17 mouse cellular contexts compared by ENCODE assay signal in the genomic region with DNA sequence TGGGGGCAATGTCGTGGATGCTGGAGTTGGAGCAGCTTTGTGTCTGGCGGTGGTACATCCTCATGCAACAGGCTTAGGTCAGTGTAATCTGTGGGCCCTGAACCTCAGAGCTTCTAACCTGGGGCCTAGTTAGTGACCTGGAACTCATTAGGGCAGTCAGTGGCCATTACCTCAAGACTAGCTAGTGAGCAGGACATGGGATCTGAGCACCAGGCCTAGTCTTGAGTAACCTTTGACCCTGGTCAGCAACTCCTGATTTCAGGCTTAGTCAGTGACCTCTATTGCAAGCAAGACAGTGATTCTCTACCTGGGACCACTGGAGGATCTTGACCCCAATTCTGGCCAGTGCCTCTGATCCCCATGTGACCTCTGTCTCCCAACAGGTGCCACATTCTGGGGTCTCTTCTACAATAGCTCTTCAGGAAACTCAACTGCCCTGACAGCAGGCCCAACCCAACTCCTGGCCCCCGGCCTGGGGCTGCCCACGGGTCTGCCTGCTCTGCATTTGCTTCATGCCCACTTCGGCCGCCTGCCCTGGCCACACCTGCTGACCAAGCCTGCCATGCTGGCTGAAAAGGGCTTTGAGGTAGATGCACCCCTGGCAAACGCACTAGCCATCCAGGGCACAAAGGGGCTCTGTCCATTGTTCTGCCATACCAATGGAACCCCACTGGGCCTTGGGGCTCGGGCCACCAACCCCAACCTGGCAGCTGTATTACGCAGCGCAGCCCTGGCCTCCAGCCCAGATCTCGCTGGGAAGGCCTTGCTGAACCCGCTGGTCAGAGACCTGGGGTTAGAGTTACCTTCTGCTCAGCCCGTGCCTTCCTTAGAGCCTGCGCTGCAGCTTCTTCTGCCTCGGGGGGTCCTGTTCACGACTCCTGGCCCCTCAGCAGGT. TPM values are rescaled to one million over a fixed set of nuclear protein-coding genes. Genes with fewer than 3 reads are reported as not detected.
A peak's percentile ranks its signal among the peaks of the same experiment; 100 is the strongest.
DNase-seq lines count a peak whose midpoint lies in the region; ATAC-seq and TF ChIP-seq lines count a peak whose summit lies in the region.
"Had no signal": no experiment of that assay in that cellular context is flagged by ENCODE, and none has a peak within 500 bp of the region (broad histone marks: within the 10 kb centered on the region; RNA-seq: fewer than 3 reads in every experiment).

No protein-coding gene starts in this region.

- intact Hi-C loops in heart, postnatal 14 days (cut with DNase I): loop anchor here (5.0 kb wide), 1 partner anchor 275 kb away; no protein-coding TSS in a partner anchor

- peaks cover 26% of the 10 kb centered on the region for H3K4me1 ChIP-seq in kidney, adult 2 months (ENCODE audit: control insufficient read depth, insufficient read depth, low read length)
- peaks cover 22% of the 10 kb centered on the region for H3K4me1 ChIP-seq in liver, adult 2 months (ENCODE audit: control insufficient read depth, insufficient read depth, low read length)
- H3K4me1 ChIP-seq in liver, embryonic 11.5 days (replicated peaks; ENCODE audit: control insufficient read depth, insufficient read depth, low read length): peaks cover 2% of the 10 kb centered on the region
- H3K4me1 ChIP-seq in heart, embryonic 11.5 days (ENCODE audit: control insufficient read depth, insufficient read depth, low read length): peaks cover 2% of the 10 kb centered on the region

- H3K4me2 ChIP-seq in liver, embryonic 11.5 days: no peak overlapping the region
- H3K4me2 ChIP-seq in heart, embryonic 11.5 days: no peak overlapping the region
- H3K4me2 ChIP-seq: embryonic facial prominence, embryonic 12.5 days; forebrain, embryonic 13.5 days; liver, embryonic 15.5 days; midbrain, embryonic 11.5 days had no signal

- TF ChIP-seq POLR2A in kidney, adult 2 months (IDR thresholded peaks at IDR 0.05; ENCODE audit: low read depth, low read length): no peak
- no peak for TF ChIP-seq POLR2A in liver, adult 2 months (IDR thresholded peaks at IDR 0.05; ENCODE audit: extremely low read depth, insufficient read depth, low read length)

- H3K27me3 ChIP-seq in kidney, adult 2 months (replicated peaks; ENCODE audit: control insufficient read depth, insufficient read depth, low read length): no peaks in the 10 kb centered on the region
- no peaks in the 10 kb centered on the region for H3K27me3 ChIP-seq in liver, adult 2 months (ENCODE audit: control insufficient read depth, insufficient read depth, low read length)
- no peaks in the 10 kb centered on the region; the same call in 1 of the 2 replicates for H3K27me3 ChIP-seq in liver, embryonic 11.5 days (replicated peaks; ENCODE audit: control insufficient read depth, insufficient read depth, low read length)
- no peaks in the 10 kb centered on the region for H3K27me3 ChIP-seq in heart, embryonic 11.5 days (ENCODE audit: control insufficient read depth, insufficient read depth, low read length)
- H3K27me3 ChIP-seq: embryonic facial prominence, embryonic 12.5 days; liver, embryonic 15.5 days had no signal

- H3K9me3 ChIP-seq in liver, embryonic 11.5 days (ENCODE audit: control insufficient read depth, low read length): no peaks in the 10 kb centered on the region
- H3K9me3 ChIP-seq in heart, embryonic 11.5 days (replicated peaks; ENCODE audit: control insufficient read depth, low read length): no peaks in the 10 kb centered on the region
- H3K9me3 ChIP-seq: embryonic facial prominence, embryonic 12.5 days; forebrain, embryonic 13.5 days; heart, embryonic 10.5 days; liver, embryonic 15.5 days had no signal

- ATAC-seq in liver, embryonic 11.5 days (replicated peaks; ENCODE audit: low FRiP score): no peak
- no peak for ATAC-seq in heart, embryonic 11.5 days (replicated peaks; ENCODE audit: insufficient number of reproducible peaks, low FRiP score, low TSS enrichment)
- ATAC-seq: forebrain, embryonic 13.5 days had no signal

- no peak overlapping the region for H3K4me3 ChIP-seq in kidney, adult 2 months (ENCODE audit: insufficient read depth, low read depth, low read length)
- H3K4me3 ChIP-seq in liver, adult 2 months (ENCODE audit: insufficient read depth, low read depth, low read length): peak overlapping the region; percentile 37; the same call in 1 of the 2 replicates
- H3K4me3 ChIP-seq in liver, embryonic 11.5 days (ENCODE audit: low read depth, low read length): no peak overlapping the region
- no peak overlapping the region for H3K4me3 ChIP-seq in heart, embryonic 11.5 days (ENCODE audit: low read depth, low read length)
- H3K4me3 ChIP-seq: embryonic facial prominence, embryonic 12.5 days; forebrain, embryonic 13.5 days; heart, embryonic 10.5 days; liver, embryonic 15.5 days; myocyte had no signal

- DNase-seq in cerebellum, postnatal 10 days: peak; percentile 58 to 70
- no peak for DNase-seq in cerebellum, postnatal 36 days
- DNase-seq in kidney, adult 2 months: peak; percentile 80
- no peak for DNase-seq in kidney, postnatal 4 days
- peak; percentile 87 for DNase-seq in liver, adult 2 months (ENCODE audit: extremely low read depth, low read depth, low spot score)
- no peak for DNase-seq in liver, embryonic 11.5 days (ENCODE audit: low spot score)
- DNase-seq in heart, postnatal 14 days: no peak
- DNase-seq: thymus, postnatal 4 days had no signal

- H3K27ac ChIP-seq in kidney, adult 2 months (ENCODE audit: insufficient read depth, low read depth, low read length): no peak overlapping the region
- H3K27ac ChIP-seq in liver, adult 2 months (replicated peaks; ENCODE audit: insufficient read depth, low read depth, low read length): peak overlapping the region; percentile 94
- no peak overlapping the region for H3K27ac ChIP-seq in liver, embryonic 11.5 days (ENCODE audit: low read depth, low read length)
- H3K27ac ChIP-seq in heart, embryonic 11.5 days (ENCODE audit: low read depth, low read length): no peak overlapping the region
- H3K27ac ChIP-seq: embryonic facial prominence, embryonic 12.5 days; forebrain, embryonic 13.5 days; heart, embryonic 10.5 days; liver, embryonic 15.5 days had no signal

- H3K36me3 ChIP-seq in kidney, adult 2 months (ENCODE audit: control insufficient read depth, insufficient read depth, low read length): no peaks in the 10 kb centered on the region
- no peaks in the 10 kb centered on the region for H3K36me3 ChIP-seq in liver, adult 2 months (ENCODE audit: control insufficient read depth, insufficient read depth, low read length)
- H3K36me3 ChIP-seq in liver, embryonic 11.5 days (ENCODE audit: control insufficient read depth, insufficient read depth, low read length): no peaks in the 10 kb centered on the region
- no peaks in the 10 kb centered on the region for H3K36me3 ChIP-seq in heart, embryonic 11.5 days (ENCODE audit: control insufficient read depth, insufficient read depth, low read length)
- H3K36me3 ChIP-seq: embryonic facial prominence, embryonic 12.5 days; heart, embryonic 10.5 days; liver, embryonic 15.5 days had no signal

- no peak for TF ChIP-seq CTCF in kidney, adult 2 months (conservative IDR thresholded peaks at IDR 0.05; ENCODE audit: insufficient read depth, insufficient read length, low read depth, low read length)
- TF ChIP-seq CTCF in liver, adult 2 months (IDR thresholded peaks at IDR 0.05; ENCODE audit: low read depth, low read length): no peak

- peak overlapping the region; percentile 19 for H3K9ac ChIP-seq in liver, adult 2 months (ENCODE audit: low read depth, low read length)
- no peak overlapping the region for H3K9ac ChIP-seq in liver, embryonic 11.5 days (ENCODE audit: low read depth, low read length)
- no peak overlapping the region for H3K9ac ChIP-seq in heart, embryonic 11.5 days (ENCODE audit: low read depth, low read length)
- H3K9ac ChIP-seq: embryonic facial prominence, embryonic 12.5 days; forebrain, embryonic 13.5 days; liver, embryonic 15.5 days had no signal

- peaks cover 10% of the 10 kb centered on the region; the same call in 1 of the 2 replicates for H3K79me2 ChIP-seq in liver, adult 2 months (ENCODE audit: control insufficient read depth, insufficient read depth, low read length)

- 61% methylated on average over 16 of the region's 16 CpGs for WGBS in kidney, adult 2 months
- 40% methylated on average over 16 of the region's 16 CpGs for WGBS in liver, adult 2 months
- WGBS in liver, embryonic 11.5 days: 84% methylated on average over 16 of the region's 16 CpGs
- 79% methylated on average over 16 of the region's 16 CpGs for WGBS in heart, embryonic 11.5 days (ENCODE audit: insufficient replicate concordance)

RNA-seq across cellular contexts. Expression of a gene that starts 1.7 kb away (rescaled TPM):
- 24.3 and 29.3 TPM in 2 replicates for polyA plus RNA-seq in kidney, adult 2 months (2012; rRNA removed)
- 13.6 and 16.2 TPM in 2 replicates for total RNA-seq in liver, adult 2 months (2014; rRNA removed)
- 33.7 and 44.3 TPM in 2 replicates for polyA plus RNA-seq in liver, adult 2 months (2012; rRNA removed)
- not detected in 2 replicates for polyA plus RNA-seq in liver, embryonic 11.5 days (2014; fragmentation: Nextera tagmentation; extraction: Ambion mirVana)
- not detected in 2 replicates for polyA plus RNA-seq in heart, embryonic 11.5 days (2014; fragmentation: Nextera tagmentation; extraction: Ambion mirVana)
- total RNA-seq in heart, postnatal 14 days (2021): under 1 TPM in 1 of 2 experiments, not detected in 1; 0.39 TPM
- total RNA-seq: left cerebral cortex, postnatal 14 days had no signal
- polyA plus RNA-seq: forebrain, embryonic 13.5 days; heart, embryonic 10.5 days; hindbrain, embryonic 11.5 days; midbrain, embryonic 11.5 days; myocyte had no signal

RNA-seq across cellular contexts. Expression of a gene that starts 4.2 kb away (rescaled TPM):
- 27.0 and 28.6 TPM in 2 replicates for polyA plus RNA-seq in kidney, adult 2 months (2012; rRNA removed)
- total RNA-seq in liver, adult 2 months (2014; rRNA removed): 13.7 and 18.8 TPM in 2 replicates
- polyA plus RNA-seq in liver, adult 2 months (2012; rRNA removed): 14.8 and 21.6 TPM in 2 replicates
- 263 and 272 TPM in 2 replicates for polyA plus RNA-seq in liver, embryonic 11.5 days (2014; fragmentation: Nextera tagmentation; extraction: Ambion mirVana)
- 93.8 and 101 TPM in 2 replicates for polyA plus RNA-seq in heart, embryonic 11.5 days (2014; fragmentation: Nextera tagmentation; extraction: Ambion mirVana)
- total RNA-seq in heart, postnatal 14 days (2021): 10 to 100 TPM; 38.0 to 38.4 TPM

RNA-seq across cellular contexts. Expression of a gene that starts 25.5 kb away (rescaled TPM):
- 20.3 and 22.1 TPM in 2 replicates for polyA plus RNA-seq in kidney, adult 2 months (2012; rRNA removed)
- 0.47 and 0.55 TPM in 2 replicates for total RNA-seq in liver, adult 2 months (2014; rRNA removed)
- 0.43 and 0.93 TPM in 2 replicates for polyA plus RNA-seq in liver, adult 2 months (2012; rRNA removed)
- polyA plus RNA-seq in liver, embryonic 11.5 days (2014; fragmentation: Nextera tagmentation; extraction: Ambion mirVana): 22.9 and 24.8 TPM in 2 replicates
- polyA plus RNA-seq in heart, embryonic 11.5 days (2014; fragmentation: Nextera tagmentation; extraction: Ambion mirVana): 107 and 123 TPM in 2 replicates
- 10 to 100 TPM; 27.1 to 30.5 TPM for total RNA-seq in heart, postnatal 14 days (2021)

RNA-seq across cellular contexts. Expression of a gene that starts 52.7 kb away (rescaled TPM):
- 102 TPM in 2 replicates for polyA plus RNA-seq in kidney, adult 2 months (2012; rRNA removed)
- total RNA-seq in liver, adult 2 months (2014; rRNA removed): 25.4 and 41.1 TPM in 2 replicates
- 47.3 and 65.1 TPM in 2 replicates for polyA plus RNA-seq in liver, adult 2 months (2012; rRNA removed)
- polyA plus RNA-seq in liver, embryonic 11.5 days (2014; fragmentation: Nextera tagmentation; extraction: Ambion mirVana): 20.0 and 21.0 TPM in 2 replicates
- 4.0 and 4.6 TPM in 2 replicates for polyA plus RNA-seq in heart, embryonic 11.5 days (2014; fragmentation: Nextera tagmentation; extraction: Ambion mirVana)
- total RNA-seq in heart, postnatal 14 days (2021): 10 to 100 TPM; 16.5 to 16.8 TPM

Comparison
In these comparisons a context has a peak if more than half of its experiments do, and no peak if none do; other contexts are left out.
1. DNase-seq: peak in cerebellum, postnatal 10 days (2 of 2), kidney, adult 2 months (single experiment) and liver, adult 2 months (single experiment); none in cerebellum, postnatal 36 days (0 of 2), kidney, postnatal 4 days (0 of 2), liver, embryonic 11.5 days (single experiment) and heart, postnatal 14 days (0 of 2).
2. RNA of a gene that starts 1.7 kb away (polyA plus RNA-seq): 33.7 to 44.3 TPM in liver, adult 2 months and 24.3 to 29.3 TPM in kidney, adult 2 months; not detected in liver, embryonic 11.5 days and not detected in heart, embryonic 11.5 days; every median in the first group is over 10 times any median in the second.
3. RNA of a gene that starts 25.5 kb away (polyA plus RNA-seq): 107 to 123 TPM in heart, embryonic 11.5 days, 22.9 to 24.8 TPM in liver, embryonic 11.5 days and 20.3 to 22.1 TPM in kidney, adult 2 months; 0.43 to 0.93 TPM in liver, adult 2 months; every median in the first group is over 10 times any median in the second.